Mouse (Mus musculus): ENCODE data around the gene Tanc2. TPM values are rescaled to one million over a fixed set of nuclear protein-coding genes. Genes with fewer than 3 reads are reported as not detected.

Tanc2 gene
- polyA plus RNA-seq (2012; rRNA removed): 6.2 TPM in 2 replicates

GRCm38 (mm10) chr11:105589877-105590641 lies at the start of gene Tanc2:
Gene Tanc2 (plus strand): TSS chr11:105589986.
- peaks cover 3% of the 10 kb centered on the region for H3K4me1 ChIP-seq (ENCODE audit: control insufficient read depth, insufficient read depth, low read length)
- peak within 1 kb of the TSS; percentile 98 for H3K4me3 ChIP-seq (ENCODE audit: control insufficient read depth, low read depth, low read length)
- H3K27ac ChIP-seq (ENCODE audit: control insufficient read depth, insufficient read depth, low read depth, low read length): peak within 1 kb of the TSS; percentile 97
- H3K27me3 ChIP-seq (ENCODE audit: control insufficient read depth, insufficient read depth, low read length): no peaks in the 10 kb centered on the region
- TF ChIP-seq POLR2A (IDR thresholded peaks at IDR 0.05; ENCODE audit: control insufficient read depth, low read depth, low read length) (no peak), CTCF (IDR thresholded peaks at IDR 0.05; ENCODE audit: control insufficient read depth, insufficient read depth, insufficient replicate concordance, low read depth, low read length) (no peak)
- H3K36me3 ChIP-seq (ENCODE audit: control insufficient read depth, insufficient read depth, low read length): no peaks in the 10 kb centered on the region

GRCm38 (mm10) chr11:105540781-105541180 lies 49.0 kb upstream of the Tanc2 start:
- no peak overlapping the region for H3K4me3 ChIP-seq (ENCODE audit: control insufficient read depth, low read depth, low read length)
- H3K36me3 ChIP-seq (ENCODE audit: control insufficient read depth, insufficient read depth, low read length): no peaks in the 10 kb centered on the region
- H3K4me1 ChIP-seq (ENCODE audit: control insufficient read depth, insufficient read depth, low read length): no peaks in the 10 kb centered on the region

GRCm38 (mm10) chr11:105541366-105541765 lies 48.4 kb upstream of the Tanc2 start:
- Histone ChIP-seq H3K36me3 (ENCODE audit: control insufficient read depth, insufficient read depth, low read length) (no peaks in the 10 kb centered on the region), H3K27me3 (ENCODE audit: control insufficient read depth, insufficient read depth, low read length) (no peaks in the 10 kb centered on the region), H3K27ac (ENCODE audit: control insufficient read depth, insufficient read depth, low read depth, low read length) (no peak overlapping the region), H3K4me3 (ENCODE audit: control insufficient read depth, low read depth, low read length) (no peak overlapping the region), H3K4me1 (ENCODE audit: control insufficient read depth, insufficient read depth, low read length) (no peaks in the 10 kb centered on the region)
- no peak for TF ChIP-seq CTCF (IDR thresholded peaks at IDR 0.05; ENCODE audit: control insufficient read depth, insufficient read depth, insufficient replicate concordance, low read depth, low read length)
- TF ChIP-seq POLR2A (IDR thresholded peaks at IDR 0.05; ENCODE audit: control insufficient read depth, low read depth, low read length): no peak

More at GRCm38 (mm10) chr11:105540781-105541180, 49.0 kb upstream of the Tanc2 start:
- Histone ChIP-seq H3K27me3 (ENCODE audit: control insufficient read depth, insufficient read depth, low read length) (no peaks in the 10 kb centered on the region), H3K27ac (ENCODE audit: control insufficient read depth, insufficient read depth, low read depth, low read length) (no peak overlapping the region)
- TF ChIP-seq POLR2A (IDR thresholded peaks at IDR 0.05; ENCODE audit: control insufficient read depth, low read depth, low read length) (no peak), CTCF (IDR thresholded peaks at IDR 0.05; ENCODE audit: control insufficient read depth, insufficient read depth, insufficient replicate concordance, low read depth, low read length) (no peak)

DNA sequence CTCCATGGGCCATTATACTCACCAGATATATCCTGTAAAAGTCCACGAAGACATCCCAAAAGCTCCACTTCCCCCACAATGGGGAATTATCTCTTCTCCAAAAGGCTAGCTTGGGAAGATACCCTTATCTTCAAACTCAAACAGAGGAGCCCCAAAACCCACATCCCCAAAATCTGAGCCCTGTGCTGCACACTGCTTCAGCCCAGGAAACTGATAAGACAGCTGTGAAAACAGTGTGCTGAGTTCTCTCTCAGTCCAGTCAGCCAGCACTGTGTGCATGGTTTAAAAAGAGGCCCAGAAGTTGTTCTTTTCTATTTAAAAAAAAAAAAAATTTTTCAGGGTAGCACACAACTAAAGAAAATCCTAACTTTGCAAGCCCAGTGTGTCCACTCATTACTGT lies 47.7 kb upstream of the Tanc2 start:
- no peak overlapping the region for H3K4me3 ChIP-seq (ENCODE audit: control insufficient read depth, low read depth, low read length)
- TF ChIP-seq CTCF (IDR thresholded peaks at IDR 0.05; ENCODE audit: control insufficient read depth, insufficient read depth, insufficient replicate concordance, low read depth, low read length) (no peak), POLR2A (IDR thresholded peaks at IDR 0.05; ENCODE audit: control insufficient read depth, low read depth, low read length) (no peak)
- no peak overlapping the region for H3K27ac ChIP-seq (ENCODE audit: control insufficient read depth, insufficient read depth, low read depth, low read length)

DNA sequence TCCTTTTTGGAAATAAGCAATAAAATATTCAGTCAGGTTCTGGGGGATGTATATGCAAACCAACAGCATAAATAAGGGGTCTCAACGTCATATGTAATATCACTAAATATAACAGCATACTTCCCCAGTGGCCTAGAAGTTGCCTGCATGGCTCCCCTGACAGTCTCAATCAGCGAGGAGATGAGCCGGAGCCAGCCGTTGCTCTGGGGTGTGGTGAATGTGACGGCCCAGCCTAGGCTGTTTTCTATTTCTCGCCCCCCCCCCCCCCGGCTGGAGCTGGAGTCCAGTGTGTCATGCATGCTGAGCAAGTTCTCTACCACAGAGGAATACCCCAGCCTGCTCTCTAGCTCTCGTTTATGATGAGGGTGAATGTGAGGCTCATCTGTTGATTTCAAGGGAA lies 44.0 kb upstream of the Tanc2 start:
- no peak overlapping the region for H3K4me3 ChIP-seq (ENCODE audit: control insufficient read depth, low read depth, low read length)
- TF ChIP-seq CTCF (IDR thresholded peaks at IDR 0.05; ENCODE audit: control insufficient read depth, insufficient read depth, insufficient replicate concordance, low read depth, low read length) (no peak), POLR2A (IDR thresholded peaks at IDR 0.05; ENCODE audit: control insufficient read depth, low read depth, low read length) (no peak)
- H3K4me1 ChIP-seq (ENCODE audit: control insufficient read depth, insufficient read depth, low read length): no peaks in the 10 kb centered on the region
- H3K27me3 ChIP-seq (ENCODE audit: control insufficient read depth, insufficient read depth, low read length): no peaks in the 10 kb centered on the region
- H3K27ac ChIP-seq (ENCODE audit: control insufficient read depth, insufficient read depth, low read depth, low read length): no peak overlapping the region
- H3K36me3 ChIP-seq (ENCODE audit: control insufficient read depth, insufficient read depth, low read length): no peaks in the 10 kb centered on the region

More for the DNA sequence above, 47.7 kb upstream of the Tanc2 start:
- H3K27me3 ChIP-seq (ENCODE audit: control insufficient read depth, insufficient read depth, low read length): no peaks in the 10 kb centered on the region
- H3K36me3 ChIP-seq (ENCODE audit: control insufficient read depth, insufficient read depth, low read length): no peaks in the 10 kb centered on the region
- H3K4me1 ChIP-seq (ENCODE audit: control insufficient read depth, insufficient read depth, low read length): no peaks in the 10 kb centered on the region

DNA sequence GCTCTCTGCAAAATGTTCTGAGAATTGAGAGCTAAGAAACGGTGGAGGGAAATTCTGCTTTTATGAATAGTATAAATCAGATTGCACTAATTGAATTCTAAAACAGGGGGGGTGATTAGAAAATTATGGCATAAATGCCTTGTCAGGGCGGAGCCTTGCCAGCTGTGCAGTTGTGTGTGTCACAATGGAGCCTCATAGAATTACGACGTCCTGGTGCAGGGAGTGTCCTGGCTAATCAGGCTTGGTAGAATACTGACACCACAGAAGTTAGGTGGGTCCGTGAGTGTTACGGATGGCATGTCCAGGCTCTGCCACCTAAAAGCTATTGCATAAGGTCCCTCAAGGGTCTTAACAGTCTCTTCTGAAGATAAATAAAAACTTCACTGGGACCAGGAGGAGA lies 43.4 kb upstream of the Tanc2 start:
- Histone ChIP-seq H3K27ac (ENCODE audit: control insufficient read depth, insufficient read depth, low read depth, low read length) (no peak overlapping the region), H3K36me3 (ENCODE audit: control insufficient read depth, insufficient read depth, low read length) (no peaks in the 10 kb centered on the region), H3K4me3 (ENCODE audit: control insufficient read depth, low read depth, low read length) (no peak overlapping the region), H3K27me3 (ENCODE audit: control insufficient read depth, insufficient read depth, low read length) (no peaks in the 10 kb centered on the region), H3K4me1 (ENCODE audit: control insufficient read depth, insufficient read depth, low read length) (no peaks in the 10 kb centered on the region)
- TF ChIP-seq CTCF (IDR thresholded peaks at IDR 0.05; ENCODE audit: control insufficient read depth, insufficient read depth, insufficient replicate concordance, low read depth, low read length): no peak
- no peak for TF ChIP-seq POLR2A (IDR thresholded peaks at IDR 0.05; ENCODE audit: control insufficient read depth, low read depth, low read length)

DNA sequence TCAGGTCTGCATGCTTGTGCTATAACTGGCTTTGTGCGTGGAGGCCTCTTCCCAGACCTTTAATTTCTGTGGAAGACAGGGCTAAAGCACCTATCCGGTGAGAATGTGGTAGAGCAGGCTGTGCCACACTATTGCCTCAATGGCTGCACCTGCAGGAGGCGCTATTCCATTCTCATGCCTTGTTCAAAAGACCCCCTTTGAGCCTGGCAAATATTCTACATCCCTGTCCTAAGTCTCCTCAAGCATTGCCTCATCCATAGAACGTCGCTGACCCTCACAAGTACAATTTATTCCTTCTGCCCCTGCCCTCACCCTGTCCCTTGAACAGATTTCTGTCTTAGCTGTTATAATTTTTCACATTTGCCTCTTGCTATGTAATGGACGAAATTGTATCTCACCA lies 41.4 kb upstream of the Tanc2 start:
- Histone ChIP-seq H3K36me3 (ENCODE audit: control insufficient read depth, insufficient read depth, low read length) (no peaks in the 10 kb centered on the region), H3K4me3 (ENCODE audit: control insufficient read depth, low read depth, low read length) (no peak overlapping the region), H3K4me1 (ENCODE audit: control insufficient read depth, insufficient read depth, low read length) (no peaks in the 10 kb centered on the region), H3K27ac (ENCODE audit: control insufficient read depth, insufficient read depth, low read depth, low read length) (no peak overlapping the region), H3K27me3 (ENCODE audit: control insufficient read depth, insufficient read depth, low read length) (no peaks in the 10 kb centered on the region)
- TF ChIP-seq CTCF (IDR thresholded peaks at IDR 0.05; ENCODE audit: control insufficient read depth, insufficient read depth, insufficient replicate concordance, low read depth, low read length): no peak
- no peak for TF ChIP-seq POLR2A (IDR thresholded peaks at IDR 0.05; ENCODE audit: control insufficient read depth, low read depth, low read length)
